Mouse (Mus musculus) NIH3T3 (cell line): ENCODE data around the gene Nexn.

ENCODE experiments used
- DNase-seq: peaks from one replicate; pipeline ENCODE4 v3.0.0-alpha.2; 2012; ENCODE audit warnings: low read depth

The Nexn gene

GRCm38 (mm10) chr3:152278431-152278830 lies 12.3 kb upstream of the Nexn start:
- peak; percentile 13 for DNase-seq

- no peak for DNase-seq
Observed at GRCm38 (mm10) chr3:152277912-152278311, 11.8 kb upstream of the Nexn start.

GRCm38 (mm10) chr3:152276935-152277334 lies 10.8 kb upstream of the Nexn start:
- DNase-seq, result no peak

- DNase-seq, result no peak
Observed at GRCm38 (mm10) chr3:152275008-152275407, 8.9 kb upstream of the Nexn start.

- no peak for DNase-seq
Observed at GRCm38 (mm10) chr3:152272974-152273685, 7.0 kb upstream of the Nexn start.

GRCm38 (mm10) chr3:152271876-152272275 lies 5.7 kb upstream of the Nexn start:
- no peak for DNase-seq

GRCm38 (mm10) chr3:152271071-152271710 lies 5.0 kb upstream of the Nexn start:
- no peak for DNase-seq

GRCm38 (mm10) chr3:152268099-152268498 lies 1.9 kb upstream of the Nexn start:
- no peak for DNase-seq

- peak; percentile 85 for DNase-seq
Observed at GRCm38 (mm10) chr3:152265351-152266035, 657 bp downstream of the Nexn start.

- DNase-seq, result no peak
Observed at GRCm38 (mm10) chr3:152264830-152265229, 1.3 kb downstream of the Nexn start.

GRCm38 (mm10) chr3:152264374-152264773 lies 1.8 kb downstream of the Nexn start:
- no peak for DNase-seq

GRCm38 (mm10) chr3:152261948-152262347 lies 4.2 kb downstream of the Nexn start:
- DNase-seq, result no peak

- DNase-seq, result no peak
Observed at GRCm38 (mm10) chr3:152261436-152261835, 4.7 kb downstream of the Nexn start.

GRCm38 (mm10) chr3:152260362-152260761 lies 5.8 kb downstream of the Nexn start:
- no peak for DNase-seq

- DNase-seq, result peak; percentile 93
Observed at GRCm38 (mm10) chr3:152259409-152259808, 6.7 kb downstream of the Nexn start.

GRCm38 (mm10) chr3:152257528-152257927 lies 8.6 kb downstream of the Nexn start:
- no peak for DNase-seq

- DNase-seq, result no peak
Observed at GRCm38 (mm10) chr3:152250487-152250886, 15.7 kb downstream of the Nexn start.

GRCm38 (mm10) chr3:152247708-152248107 lies 18.4 kb downstream of the Nexn start:
- DNase-seq, result no peak

GRCm38 (mm10) chr3:152245273-152245910 lies 20.8 kb downstream of the Nexn start:
- DNase-seq, result peak; percentile 47

- no peak for DNase-seq
Observed at GRCm38 (mm10) chr3:152243304-152243703, 22.8 kb downstream of the Nexn start.

GRCm38 (mm10) chr3:152241098-152241497 lies 25.1 kb downstream of the Nexn start:
- DNase-seq, result no peak

- DNase-seq, result no peak
Observed at GRCm38 (mm10) chr3:152239592-152239991, 26.6 kb downstream of the Nexn start.

- DNase-seq, result peak; percentile 78
Observed at GRCm38 (mm10) chr3:152238836-152239235, 27.3 kb downstream of the Nexn start.
